Mouse (Mus musculus): ENCODE measurements at regions not wholly inside any gene's neighbourhood (a gene's known extent, or its start where the extent isn't known, plus 50 kb on each side); places are given as distances from the start of the nearest gene placed in this dataset.

- Histone ChIP-seq H3K4me1 (ENCODE audit: control insufficient read depth in 2 of 2, insufficient read depth in 2 of 2, low read length in 2 of 2, poor library complexity in 1 of 2) (peaks cover 0 to 2% of the 10 kb centered on the region in 2 experiments; a peak in 1 of 4 replicates), H3K36me3 (ENCODE audit: control insufficient read depth, insufficient read depth, low read length, poor library complexity, severe bottlenecking) (no peaks in the 10 kb centered on the region), H3K9me3 (ENCODE audit: control insufficient read depth, insufficient read depth, low read depth, low read length) (no peaks in the 10 kb centered on the region), H3K4me3 (ENCODE audit: insufficient read depth in 1 of 2, low read depth in 1 of 2, low read length in 2 of 2, poor library complexity in 1 of 2, severe bottlenecking in 1 of 2) (no peak overlapping the region), H3K27ac (ENCODE audit: insufficient read depth, low read depth, low read length, poor library complexity, severe bottlenecking) (no peak overlapping the region), H3K9ac (ENCODE audit: insufficient read depth, low read depth, low read length, poor library complexity, severe bottlenecking) (no peak overlapping the region)
- in situ Hi-C loops (cut with MboI; ENCODE audit: low sequenced_read_pairs in 2 of 2, unreplicated experiment in 2 of 2) = no loop called here
- DNase-seq (ENCODE audit: low read depth, low spot score) = no peak
- TF ChIP-seq ZNF384 (IDR thresholded peaks at IDR 0.05; ENCODE audit: low read depth, low read length) = no peak
- TF ChIP-seq HCFC1 (IDR thresholded peaks at IDR 0.05; ENCODE audit: borderline replicate concordance, insufficient read depth, low read length) = no peak
- TF ChIP-seq MAFK (IDR thresholded peaks at IDR 0.05; ENCODE audit: insufficient read depth, low read depth, low read length) = no peak
- no peak for TF ChIP-seq ZC3H11A (IDR thresholded peaks at IDR 0.05; ENCODE audit: borderline replicate concordance, low read depth, low read length)
- no peak for TF ChIP-seq CHD2 (IDR thresholded peaks at IDR 0.05; ENCODE audit: low read depth, low read length)
Observed at GRCm38 (mm10) chr9:61101741-61102450, 270.3 kb upstream of the Tle3 start.

GRCm38 (mm10) chr9:61102451-61103358, 269.5 kb upstream of the Tle3 start:
- peak; percentile 22 for DNase-seq (ENCODE audit: low read depth, low spot score)
- in situ Hi-C loops (cut with MboI; ENCODE audit: low sequenced_read_pairs in 2 of 2, unreplicated experiment in 2 of 2) = no loop called here
- H3K27ac ChIP-seq (ENCODE audit: insufficient read depth, low read depth, low read length, poor library complexity, severe bottlenecking) = no peak overlapping the region
- TF ChIP-seq HCFC1 (IDR thresholded peaks at IDR 0.05; ENCODE audit: borderline replicate concordance, insufficient read depth, low read length) (no peak), MAFK (IDR thresholded peaks at IDR 0.05; ENCODE audit: insufficient read depth, low read depth, low read length) (no peak), CHD2 (IDR thresholded peaks at IDR 0.05; ENCODE audit: low read depth, low read length) (no peak), ZNF384 (IDR thresholded peaks at IDR 0.05; ENCODE audit: low read depth, low read length) (no peak), ZC3H11A (IDR thresholded peaks at IDR 0.05; ENCODE audit: borderline replicate concordance, low read depth, low read length) (no peak)
- H3K9me3 ChIP-seq (ENCODE audit: control insufficient read depth, insufficient read depth, low read depth, low read length) = no peaks in the 10 kb centered on the region
- H3K4me3 ChIP-seq (ENCODE audit: insufficient read depth in 1 of 2, low read depth in 1 of 2, low read length in 2 of 2, poor library complexity in 1 of 2, severe bottlenecking in 1 of 2) = no peak overlapping the region
- H3K4me1 ChIP-seq (ENCODE audit: control insufficient read depth in 2 of 2, insufficient read depth in 2 of 2, low read length in 2 of 2, poor library complexity in 1 of 2) = peaks cover 0 to 2% of the 10 kb centered on the region in 2 experiments; a peak in 1 of 4 replicates
- no peak overlapping the region for H3K9ac ChIP-seq (ENCODE audit: insufficient read depth, low read depth, low read length, poor library complexity, severe bottlenecking)
- H3K36me3 ChIP-seq (ENCODE audit: control insufficient read depth, insufficient read depth, low read length, poor library complexity, severe bottlenecking) = no peaks in the 10 kb centered on the region

GRCm38 (mm10) chr9:61105550-61106280, 266.5 kb upstream of the Tle3 start:
- TF ChIP-seq ZC3H11A (IDR thresholded peaks at IDR 0.05; ENCODE audit: borderline replicate concordance, low read depth, low read length) (no peak), MAFK (IDR thresholded peaks at IDR 0.05; ENCODE audit: insufficient read depth, low read depth, low read length) (no peak)
- in situ Hi-C loops (cut with MboI; ENCODE audit: low sequenced_read_pairs in 2 of 2, unreplicated experiment in 2 of 2) = no loop called here
- H3K4me1 ChIP-seq (ENCODE audit: control insufficient read depth in 2 of 2, insufficient read depth in 2 of 2, low read length in 2 of 2, poor library complexity in 1 of 2) = peaks cover 0 to 10% of the 10 kb centered on the region in 2 experiments; a peak in 1 of 4 replicates
- no peaks in the 10 kb centered on the region for H3K9me3 ChIP-seq (ENCODE audit: control insufficient read depth, insufficient read depth, low read depth, low read length)
- no peak for DNase-seq (ENCODE audit: low read depth, low spot score)
- no peaks in the 10 kb centered on the region for H3K36me3 ChIP-seq (ENCODE audit: control insufficient read depth, insufficient read depth, low read length, poor library complexity, severe bottlenecking)
- no peak overlapping the region for H3K9ac ChIP-seq (ENCODE audit: insufficient read depth, low read depth, low read length, poor library complexity, severe bottlenecking)
- no peak overlapping the region for H3K27ac ChIP-seq (ENCODE audit: insufficient read depth, low read depth, low read length, poor library complexity, severe bottlenecking)
- no peak overlapping the region for H3K4me3 ChIP-seq (ENCODE audit: insufficient read depth in 1 of 2, low read depth in 1 of 2, low read length in 2 of 2, poor library complexity in 1 of 2, severe bottlenecking in 1 of 2)

GRCm38 (mm10) chr9:61109519-61110285, 262.5 kb upstream of the Tle3 start:
- no peak for TF ChIP-seq ZC3H11A (IDR thresholded peaks at IDR 0.05; ENCODE audit: borderline replicate concordance, low read depth, low read length)
- no peak for TF ChIP-seq ZNF384 (IDR thresholded peaks at IDR 0.05; ENCODE audit: low read depth, low read length)
- no peak for TF ChIP-seq HCFC1 (IDR thresholded peaks at IDR 0.05; ENCODE audit: borderline replicate concordance, insufficient read depth, low read length)
- TF ChIP-seq MAFK (IDR thresholded peaks at IDR 0.05; ENCODE audit: insufficient read depth, low read depth, low read length) = no peak
- TF ChIP-seq CHD2 (IDR thresholded peaks at IDR 0.05; ENCODE audit: low read depth, low read length) = no peak
- H3K9ac ChIP-seq (ENCODE audit: insufficient read depth, low read depth, low read length, poor library complexity, severe bottlenecking) = no peak overlapping the region
- H3K36me3 ChIP-seq (ENCODE audit: control insufficient read depth, insufficient read depth, low read length, poor library complexity, severe bottlenecking) = no peaks in the 10 kb centered on the region
- no peaks in the 10 kb centered on the region for H3K9me3 ChIP-seq (ENCODE audit: control insufficient read depth, insufficient read depth, low read depth, low read length)
- H3K27ac ChIP-seq (ENCODE audit: insufficient read depth, low read depth, low read length, poor library complexity, severe bottlenecking) = no peak overlapping the region
- peaks cover 4 to 16% of the 10 kb centered on the region in 2 experiments; a peak in 2 of 4 replicates for H3K4me1 ChIP-seq (ENCODE audit: control insufficient read depth in 2 of 2, insufficient read depth in 2 of 2, low read length in 2 of 2, poor library complexity in 1 of 2)
- in situ Hi-C loops (cut with MboI; ENCODE audit: low sequenced_read_pairs in 2 of 2, unreplicated experiment in 2 of 2) = no loop called here
- no peak overlapping the region for H3K4me3 ChIP-seq (ENCODE audit: insufficient read depth in 1 of 2, low read depth in 1 of 2, low read length in 2 of 2, poor library complexity in 1 of 2, severe bottlenecking in 1 of 2)
- DNase-seq (ENCODE audit: low read depth, low spot score) = no peak

Data from ES-E14 (cell line).